Mouse (Mus musculus): ENCODE measurements around the gene Adcy4. TPM values are rescaled to one million over a fixed set of nuclear protein-coding genes. Genes with fewer than 3 reads are reported as not detected.

Adcy4 gene
- polyA plus RNA-seq, 1 experiment from 2014 or later: 20.8 TPM

- peak; percentile 66; the same call in 1 of the 2 replicates for ATAC-seq (ENCODE audit: low read depth)
- no peaks in the 10 kb centered on the region for H3K9me3 ChIP-seq (ENCODE audit: control insufficient read depth, low read length)
- no peaks in the 10 kb centered on the region for H3K27me3 ChIP-seq (ENCODE audit: control insufficient read depth, insufficient read depth, low read depth, low read length)
- 58% methylated on average over 15 of the region's 15 CpGs for WGBS
- peak overlapping the region; percentile 28; the same call in 1 of the 2 replicates for H3K9ac ChIP-seq (ENCODE audit: low read length)
- H3K27ac ChIP-seq (ENCODE audit: low read length): peak overlapping the region; percentile 66
- H3K4me1 ChIP-seq (replicated peaks; ENCODE audit: control insufficient read depth, insufficient read depth, low read length): peaks cover 9% of the 10 kb centered on the region; the same call in 1 of the 2 replicates
- no peak overlapping the region for H3K4me2 ChIP-seq (ENCODE audit: low read depth, low read length)
- H3K4me3 ChIP-seq (ENCODE audit: low read length): no peak overlapping the region
- H3K36me3 ChIP-seq (ENCODE audit: control insufficient read depth, insufficient read depth, low read length): no peaks in the 10 kb centered on the region
Observed at GRCm38 (mm10) chr14:55795380-55796163, 11.7 kb upstream of the Adcy4 start.

GRCm38 (mm10) chr14:55793946-55794345 is 10.1 kb upstream of the Adcy4 start:
- no peak overlapping the region for H3K4me2 ChIP-seq (ENCODE audit: low read depth, low read length)
- H3K9me3 ChIP-seq (ENCODE audit: control insufficient read depth, low read length): no peaks in the 10 kb centered on the region
- no peak overlapping the region for H3K4me3 ChIP-seq (ENCODE audit: low read length)
- no peaks in the 10 kb centered on the region for H3K36me3 ChIP-seq (ENCODE audit: control insufficient read depth, insufficient read depth, low read length)
- no peak overlapping the region for H3K9ac ChIP-seq (ENCODE audit: low read length)
- WGBS: 60% methylated on average over 2 of the region's 2 CpGs
- H3K27me3 ChIP-seq (ENCODE audit: control insufficient read depth, insufficient read depth, low read depth, low read length): no peaks in the 10 kb centered on the region
- H3K27ac ChIP-seq (ENCODE audit: low read length): no peak overlapping the region
- peak; percentile 65 for ATAC-seq (ENCODE audit: low read depth)
- H3K4me1 ChIP-seq (replicated peaks; ENCODE audit: control insufficient read depth, insufficient read depth, low read length): peaks cover 9% of the 10 kb centered on the region; the same call in 1 of the 2 replicates

- no peak overlapping the region for H3K9ac ChIP-seq (ENCODE audit: low read length)
Observed at GRCm38 (mm10) chr14:55793461-55793860, 9.6 kb upstream of the Adcy4 start.

DNA sequence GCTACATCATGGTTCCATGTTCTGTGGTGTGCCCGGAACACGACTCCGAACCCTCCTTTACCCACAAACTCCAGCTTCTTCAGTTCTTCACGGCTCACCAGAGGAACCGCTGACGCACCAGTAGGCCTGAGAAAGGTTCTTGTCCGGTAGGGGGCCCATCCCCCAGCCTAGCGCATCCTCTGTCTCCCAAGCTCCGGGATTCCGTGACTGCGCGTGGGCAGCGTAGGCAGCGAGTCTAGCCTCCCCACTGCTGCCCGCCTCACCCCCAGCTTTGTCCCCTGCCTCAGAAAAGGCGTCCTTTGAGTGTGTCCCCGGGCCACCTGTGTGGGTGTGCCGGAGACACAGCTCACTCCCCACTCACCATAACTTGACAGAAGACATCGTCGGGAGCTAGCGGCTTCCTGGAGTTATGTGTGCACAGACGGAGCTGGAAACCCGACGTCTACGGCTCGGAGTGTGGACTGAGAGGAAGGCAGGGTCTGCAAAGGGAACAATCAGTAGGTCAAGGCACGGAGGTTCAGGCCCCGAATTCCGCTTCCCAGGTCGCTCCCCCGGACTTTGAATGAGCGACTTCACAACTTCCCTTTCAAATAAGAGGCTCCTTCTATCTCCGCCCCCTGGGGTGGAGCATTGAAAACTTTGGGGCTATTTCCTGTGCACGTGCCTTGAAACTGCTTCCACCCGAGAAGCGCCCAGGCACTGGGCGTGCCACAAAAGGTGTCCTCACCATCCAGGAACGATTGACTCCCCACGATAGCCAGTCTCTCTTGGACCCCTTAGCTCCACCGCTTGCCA is 4.6 kb upstream of the Adcy4 start, which contains the start of gene Ripk3:
TSS of gene Ripk3 (minus strand) at position 610 of the 795 bp plus-strand sequence.
- H3K27me3 ChIP-seq (ENCODE audit: control insufficient read depth, insufficient read depth, low read depth, low read length): peaks cover 10% of the 10 kb centered on the region
- H3K4me3 ChIP-seq (ENCODE audit: low read length): peak within 1 kb of the TSS; percentile 57
- 3% methylated on average over 40 of the region's 40 CpGs for WGBS
- peak within 1 kb of the TSS; percentile 82 for H3K4me2 ChIP-seq (ENCODE audit: low read depth, low read length)
- no peak within 1 kb of the TSS for H3K27ac ChIP-seq (ENCODE audit: low read length)
- peak; percentile 37 for ATAC-seq (ENCODE audit: low read depth)
- H3K9ac ChIP-seq (ENCODE audit: low read length): peak within 1 kb of the TSS; percentile 65
- no peaks in the 10 kb centered on the region for H3K36me3 ChIP-seq (ENCODE audit: control insufficient read depth, insufficient read depth, low read length)
- no peaks in the 10 kb centered on the region for H3K9me3 ChIP-seq (ENCODE audit: control insufficient read depth, low read length)
- peaks cover 8% of the 10 kb centered on the region for H3K4me1 ChIP-seq (replicated peaks; ENCODE audit: control insufficient read depth, insufficient read depth, low read length)

More at GRCm38 (mm10) chr14:55793461-55793860, 9.6 kb upstream of the Adcy4 start:
- Histone ChIP-seq H3K36me3 (ENCODE audit: control insufficient read depth, insufficient read depth, low read length) (no peaks in the 10 kb centered on the region), H3K4me1 (replicated peaks; ENCODE audit: control insufficient read depth, insufficient read depth, low read length) (peaks cover 10% of the 10 kb centered on the region), H3K4me2 (ENCODE audit: low read depth, low read length) (no peak overlapping the region), H3K27ac (ENCODE audit: low read length) (no peak overlapping the region), H3K9me3 (ENCODE audit: control insufficient read depth, low read length) (no peaks in the 10 kb centered on the region), H3K4me3 (ENCODE audit: low read length) (no peak overlapping the region), H3K27me3 (ENCODE audit: control insufficient read depth, insufficient read depth, low read depth, low read length) (no peaks in the 10 kb centered on the region; the same call in 1 of the 2 replicates)
- 27% methylated on average over 2 of the region's 2 CpGs for WGBS
- ATAC-seq (ENCODE audit: low read depth): no peak

- Histone ChIP-seq H3K27ac (ENCODE audit: low read length) (no peak overlapping the region), H3K36me3 (ENCODE audit: control insufficient read depth, insufficient read depth, low read length) (no peaks in the 10 kb centered on the region), H3K4me1 (replicated peaks; ENCODE audit: control insufficient read depth, insufficient read depth, low read length) (peaks cover 9% of the 10 kb centered on the region), H3K4me2 (ENCODE audit: low read depth, low read length) (peak overlapping the region; percentile 82), H3K9me3 (ENCODE audit: control insufficient read depth, low read length) (no peaks in the 10 kb centered on the region), H3K27me3 (ENCODE audit: control insufficient read depth, insufficient read depth, low read depth, low read length) (peaks cover 10% of the 10 kb centered on the region), H3K4me3 (ENCODE audit: low read length) (peak overlapping the region; percentile 57), H3K9ac (ENCODE audit: low read length) (peak overlapping the region; percentile 65; the same call in 1 of the 2 replicates)
- ATAC-seq (ENCODE audit: low read depth): no peak
- 35% methylated on average over 11 of the region's 11 CpGs for WGBS
Observed at GRCm38 (mm10) chr14:55787731-55788130, 3.8 kb upstream of the Adcy4 start.

DNA sequence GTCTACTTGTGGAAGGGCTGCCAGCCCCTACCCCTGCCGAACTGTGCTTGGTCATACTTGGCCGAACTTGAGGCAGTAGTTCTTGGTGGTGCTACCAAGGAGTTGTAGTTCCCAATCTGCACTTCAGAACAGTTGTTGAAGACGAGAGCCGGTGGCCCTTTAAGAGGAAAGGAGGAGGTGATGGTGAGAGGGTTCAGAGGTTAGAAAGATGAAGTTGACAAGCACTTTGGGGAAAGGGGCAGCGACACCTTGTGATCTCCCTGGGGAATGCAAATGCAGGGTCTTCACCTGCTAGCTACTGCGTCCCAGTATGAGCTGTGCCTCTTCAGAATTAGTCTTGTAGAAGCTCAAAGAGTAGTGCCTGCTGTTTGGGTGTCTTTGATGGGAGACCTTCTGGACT is 1.3 kb upstream of the Adcy4 start:
- peaks cover 23% of the 10 kb centered on the region for H3K4me1 ChIP-seq (replicated peaks; ENCODE audit: control insufficient read depth, insufficient read depth, low read length)

DNA sequence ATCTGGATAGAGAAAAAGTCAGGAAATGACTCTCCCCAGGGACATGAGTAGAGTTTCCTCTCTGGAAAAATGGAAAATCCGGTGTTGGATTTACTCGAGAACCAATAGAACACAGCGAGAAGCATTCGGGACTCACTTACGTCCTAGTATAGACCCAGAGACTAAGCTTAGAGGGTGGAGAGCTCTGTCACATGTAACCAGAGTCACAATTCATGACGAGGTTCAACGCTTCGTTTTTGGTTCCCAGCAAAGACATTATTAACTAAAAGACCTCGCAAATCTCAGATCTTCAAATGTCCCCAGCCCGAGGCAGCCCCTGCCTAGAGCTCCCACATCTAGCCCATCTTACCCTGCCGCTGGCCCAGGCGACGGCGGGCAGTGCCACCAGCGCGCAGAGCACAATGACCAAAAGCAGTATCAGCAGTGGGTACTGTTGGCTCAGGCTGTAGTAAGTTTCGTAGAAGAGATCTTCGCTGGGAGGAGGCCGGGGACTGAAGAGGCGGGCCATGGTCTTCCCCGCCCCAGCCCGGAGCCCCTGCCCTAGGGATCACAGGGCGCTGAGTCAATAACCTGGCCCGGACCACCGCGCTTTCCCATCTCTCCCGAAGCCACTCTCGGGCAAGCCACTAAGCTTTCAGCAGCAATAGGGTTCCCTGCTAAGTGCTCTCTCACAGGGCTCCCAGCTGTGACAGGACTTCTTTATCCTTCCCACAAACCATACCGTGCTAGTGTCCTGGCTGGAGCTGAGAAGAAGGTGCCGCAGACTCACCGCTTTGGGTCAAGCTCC is 531 bp downstream of the Adcy4 start:
- peak overlapping the region; percentile 56 for H3K4me3 ChIP-seq (ENCODE audit: low read length)
- peak overlapping the region; percentile 72 for H3K9ac ChIP-seq (ENCODE audit: low read length)
- peak overlapping the region; percentile 83 for H3K27ac ChIP-seq (ENCODE audit: low read length)
- peaks cover 12% of the 10 kb centered on the region for H3K27me3 ChIP-seq (ENCODE audit: control insufficient read depth, insufficient read depth, low read depth, low read length)
- H3K4me2 ChIP-seq (ENCODE audit: low read depth, low read length): peak overlapping the region; percentile 76
- H3K9me3 ChIP-seq (ENCODE audit: control insufficient read depth, low read length): no peaks in the 10 kb centered on the region
- peaks cover 21% of the 10 kb centered on the region for H3K4me1 ChIP-seq (replicated peaks; ENCODE audit: control insufficient read depth, insufficient read depth, low read length)
- ATAC-seq (ENCODE audit: low read depth): peak; percentile 77
- 2% methylated on average over 31 of the region's 31 CpGs for WGBS
- H3K36me3 ChIP-seq (ENCODE audit: control insufficient read depth, insufficient read depth, low read length): no peaks in the 10 kb centered on the region

More for the DNA sequence above, 1.3 kb upstream of the Adcy4 start:
- no peaks in the 10 kb centered on the region for H3K9me3 ChIP-seq (ENCODE audit: control insufficient read depth, low read length)
- H3K9ac ChIP-seq (ENCODE audit: low read length): no peak overlapping the region
- H3K36me3 ChIP-seq (ENCODE audit: control insufficient read depth, insufficient read depth, low read length): no peaks in the 10 kb centered on the region
- no peak overlapping the region for H3K4me3 ChIP-seq (ENCODE audit: low read length)
- peaks cover 13% of the 10 kb centered on the region for H3K27me3 ChIP-seq (ENCODE audit: control insufficient read depth, insufficient read depth, low read depth, low read length)
- H3K27ac ChIP-seq (ENCODE audit: low read length): no peak overlapping the region
- no peak for ATAC-seq (ENCODE audit: low read depth)
- 28% methylated on average over 6 of the region's 6 CpGs for WGBS
- no peak overlapping the region for H3K4me2 ChIP-seq (ENCODE audit: low read depth, low read length)

- H3K36me3 ChIP-seq (ENCODE audit: control insufficient read depth, insufficient read depth, low read length): no peaks in the 10 kb centered on the region
- peak overlapping the region; percentile 76 for H3K4me2 ChIP-seq (ENCODE audit: low read depth, low read length)
- H3K9me3 ChIP-seq (ENCODE audit: control insufficient read depth, low read length): no peaks in the 10 kb centered on the region
- ATAC-seq (ENCODE audit: low read depth): no peak
- H3K9ac ChIP-seq (ENCODE audit: low read length): peak overlapping the region; percentile 72
- H3K4me1 ChIP-seq (replicated peaks; ENCODE audit: control insufficient read depth, insufficient read depth, low read length): peaks cover 14% of the 10 kb centered on the region
- WGBS: 46% methylated on average over 9 of the region's 9 CpGs
- peak overlapping the region; percentile 69 for H3K27ac ChIP-seq (ENCODE audit: low read length)
- peaks cover 6% of the 10 kb centered on the region for H3K27me3 ChIP-seq (ENCODE audit: control insufficient read depth, insufficient read depth, low read depth, low read length)
- peak overlapping the region; percentile 56 for H3K4me3 ChIP-seq (ENCODE audit: low read length)
Observed at GRCm38 (mm10) chr14:55782361-55782960, 1.4 kb downstream of the Adcy4 start.
